Mouse (Mus musculus) adipocyte (in vitro differentiated cells): Measurements from ENCODE around the gene Eml4.

Experiments
- DNase-seq: peaks from one replicate; pipeline ENCODE4 v3.0.0-alpha.2; 2016; ENCODE audit warnings: low spot score

The Eml4 gene

GRCm38 (mm10) chr17:83499692-83500091, 149.0 kb downstream of the Eml4 start:
- no peak for DNase-seq

DNA sequence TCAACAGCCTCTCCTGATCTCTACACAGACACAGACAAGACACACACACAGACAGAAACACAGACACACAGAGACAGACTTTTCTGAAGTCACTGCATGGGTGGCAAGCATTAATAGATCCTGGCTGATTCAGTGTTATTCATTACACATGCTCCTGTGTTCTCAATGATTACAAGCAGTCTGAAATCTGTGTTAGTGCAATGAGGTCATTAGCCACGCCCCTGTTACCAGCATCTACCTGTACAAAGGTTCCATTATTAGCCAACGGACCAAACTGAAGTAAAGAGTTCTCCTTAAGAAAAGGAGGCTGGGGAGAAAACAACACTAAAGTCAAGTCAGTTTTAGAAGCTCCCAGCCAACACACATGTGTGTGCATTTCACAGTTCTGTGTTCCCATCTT, 153.0 kb downstream of the Eml4 start:
- DNase-seq: no peak

GRCm38 (mm10) chr17:83512130-83512529, 161.4 kb downstream of the Eml4 start:
- no peak for DNase-seq

GRCm38 (mm10) chr17:83513655-83514212, 163.0 kb downstream of the Eml4 start:
- DNase-seq: no peak

GRCm38 (mm10) chr17:83514213-83514701, 163.5 kb downstream of the Eml4 start:
- peak; percentile 96 for DNase-seq

DNA sequence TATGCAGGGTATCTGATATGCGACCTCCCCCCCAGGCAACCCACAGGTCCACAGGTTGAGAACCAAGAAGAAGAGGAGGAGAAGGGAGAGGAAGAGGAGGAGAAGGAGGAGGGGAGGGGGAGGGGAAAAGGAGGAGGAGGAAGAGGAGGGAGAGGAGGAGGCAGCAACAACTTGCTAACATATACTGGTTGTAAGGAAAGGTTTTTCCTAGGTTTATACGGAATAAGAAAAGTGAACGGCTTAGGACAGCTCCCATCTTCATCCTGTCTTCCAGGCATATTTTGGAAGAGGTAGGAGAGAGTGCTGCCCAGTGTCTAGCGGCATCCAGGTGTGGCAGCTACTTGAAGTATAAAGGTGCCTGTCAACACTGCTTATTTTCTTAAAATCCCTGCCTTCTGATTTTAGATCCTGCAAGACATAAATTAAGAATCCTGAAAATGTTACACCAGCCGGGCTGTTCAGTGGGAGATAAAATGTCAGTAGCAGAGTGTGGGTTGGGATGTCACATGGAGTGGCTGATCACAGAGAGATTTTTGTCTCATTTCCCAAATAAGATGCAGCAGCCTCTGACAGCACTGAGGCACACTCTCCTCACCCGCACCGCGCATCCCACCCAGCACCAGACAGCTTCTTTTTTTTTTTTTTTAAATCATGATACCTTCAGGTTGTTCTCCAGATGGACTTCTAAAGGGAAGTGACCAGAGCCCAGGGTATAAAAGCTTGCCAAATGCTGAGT, 166.7 kb downstream of the Eml4 start, which contains the start of gene Cox7a2l:
Cox7a2l (minus strand) TSS at position 51 of the 736 bp plus-strand sequence.
- no peak for DNase-seq

DNA sequence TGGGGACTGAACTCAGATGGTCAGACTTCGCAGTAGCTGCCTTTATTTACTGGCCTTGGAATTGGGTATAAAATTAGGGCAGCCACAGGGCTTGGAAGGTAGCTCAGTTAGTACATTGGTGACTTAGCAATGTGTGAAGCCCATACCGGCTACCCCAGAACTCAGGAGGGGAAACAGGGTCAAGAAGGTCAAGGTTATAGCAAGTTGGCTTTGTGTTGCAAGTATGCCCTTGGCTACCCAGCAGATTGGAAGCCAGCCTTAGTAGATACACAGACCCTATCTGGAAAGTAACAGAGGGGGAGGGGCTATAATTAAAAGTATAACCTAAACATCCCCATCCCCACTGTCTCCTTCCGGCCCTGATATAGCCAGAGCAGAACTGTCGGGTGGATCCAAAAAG, 171.2 kb downstream of the Eml4 start:
- DNase-seq: no peak

DNA sequence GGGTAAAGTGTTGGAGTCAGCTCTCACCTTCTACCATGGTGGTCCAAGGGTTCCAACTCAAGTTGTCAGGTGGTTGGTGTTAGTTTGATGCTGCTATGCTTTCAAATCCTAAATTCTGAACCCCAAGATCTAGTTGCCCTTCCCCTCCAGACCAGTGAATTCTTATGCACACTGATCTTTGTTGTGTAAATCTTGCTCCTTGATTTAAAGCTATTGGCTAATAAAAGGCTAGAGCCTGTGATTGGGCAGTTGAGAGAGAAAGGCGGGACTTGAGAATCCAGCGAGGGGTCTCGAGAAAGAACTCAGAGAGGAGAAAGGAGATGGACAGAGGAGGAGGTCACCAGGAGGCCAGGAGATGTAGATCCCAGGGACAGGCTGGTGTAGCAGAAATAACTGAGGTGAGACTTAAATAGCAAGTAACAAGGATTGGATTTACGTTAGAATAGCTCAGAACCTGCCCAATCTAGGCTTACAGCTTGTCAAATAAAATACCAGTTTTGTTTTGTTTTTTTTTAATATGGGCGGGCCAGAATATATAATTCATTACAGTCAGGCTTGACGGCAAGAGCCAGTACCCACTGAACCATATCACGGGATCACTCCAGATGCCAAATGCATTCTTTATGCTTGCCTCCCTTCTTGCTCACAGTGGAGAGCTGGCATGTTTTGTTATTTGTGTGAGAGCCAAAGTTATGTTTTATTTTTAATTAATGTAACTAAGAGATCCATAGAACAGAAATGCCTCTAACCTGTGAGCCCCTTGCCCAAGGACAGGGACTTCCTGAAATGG, 172.1 kb downstream of the Eml4 start:
- DNase-seq: no peak

DNA sequence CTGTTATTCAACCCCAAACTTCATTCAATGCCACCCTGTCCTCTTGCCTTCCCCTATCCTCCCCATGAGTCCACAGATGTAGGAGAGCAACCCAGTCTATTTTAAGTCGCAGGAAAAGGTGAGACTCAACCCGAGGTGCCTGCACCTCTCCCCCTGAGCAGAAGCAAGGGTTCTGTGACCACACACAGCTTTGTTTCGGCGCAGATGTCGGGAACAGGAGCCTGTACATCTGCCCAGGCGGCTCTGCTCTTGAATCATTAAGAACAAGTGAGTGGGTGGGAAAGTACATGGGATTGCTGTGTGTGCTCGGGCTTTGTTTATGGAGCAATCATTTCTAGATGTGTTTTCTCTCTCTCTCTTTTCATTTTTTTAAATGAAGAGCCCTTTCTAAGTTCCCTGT, 174.0 kb downstream of the Eml4 start:
- DNase-seq: no peak

GRCm38 (mm10) chr17:83525596-83525995, 174.9 kb downstream of the Eml4 start:
- no peak for DNase-seq

DNA sequence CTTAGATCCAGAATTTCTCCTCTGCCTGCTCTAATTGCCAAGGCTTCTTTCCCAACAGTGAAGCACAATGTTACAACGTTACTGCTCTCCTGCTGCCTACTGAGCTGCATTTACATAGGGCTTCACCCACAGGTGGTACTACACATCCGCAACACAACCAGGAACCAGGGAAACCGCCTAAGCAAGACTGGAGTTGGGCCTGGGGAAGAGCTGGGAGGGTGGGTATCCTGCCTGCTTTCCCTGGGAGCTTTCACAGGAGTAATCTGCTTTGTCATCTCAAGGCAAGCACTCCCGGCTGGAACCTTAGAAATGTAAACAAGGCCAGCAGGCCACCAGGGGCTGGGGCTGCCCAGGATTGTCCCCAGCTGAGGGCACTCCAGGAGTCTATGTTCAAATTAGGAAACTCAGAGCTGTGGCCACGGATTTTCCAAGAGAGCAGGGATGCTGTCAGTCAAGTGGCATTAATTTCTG, 175.4 kb downstream of the Eml4 start:
- no peak for DNase-seq

DNA sequence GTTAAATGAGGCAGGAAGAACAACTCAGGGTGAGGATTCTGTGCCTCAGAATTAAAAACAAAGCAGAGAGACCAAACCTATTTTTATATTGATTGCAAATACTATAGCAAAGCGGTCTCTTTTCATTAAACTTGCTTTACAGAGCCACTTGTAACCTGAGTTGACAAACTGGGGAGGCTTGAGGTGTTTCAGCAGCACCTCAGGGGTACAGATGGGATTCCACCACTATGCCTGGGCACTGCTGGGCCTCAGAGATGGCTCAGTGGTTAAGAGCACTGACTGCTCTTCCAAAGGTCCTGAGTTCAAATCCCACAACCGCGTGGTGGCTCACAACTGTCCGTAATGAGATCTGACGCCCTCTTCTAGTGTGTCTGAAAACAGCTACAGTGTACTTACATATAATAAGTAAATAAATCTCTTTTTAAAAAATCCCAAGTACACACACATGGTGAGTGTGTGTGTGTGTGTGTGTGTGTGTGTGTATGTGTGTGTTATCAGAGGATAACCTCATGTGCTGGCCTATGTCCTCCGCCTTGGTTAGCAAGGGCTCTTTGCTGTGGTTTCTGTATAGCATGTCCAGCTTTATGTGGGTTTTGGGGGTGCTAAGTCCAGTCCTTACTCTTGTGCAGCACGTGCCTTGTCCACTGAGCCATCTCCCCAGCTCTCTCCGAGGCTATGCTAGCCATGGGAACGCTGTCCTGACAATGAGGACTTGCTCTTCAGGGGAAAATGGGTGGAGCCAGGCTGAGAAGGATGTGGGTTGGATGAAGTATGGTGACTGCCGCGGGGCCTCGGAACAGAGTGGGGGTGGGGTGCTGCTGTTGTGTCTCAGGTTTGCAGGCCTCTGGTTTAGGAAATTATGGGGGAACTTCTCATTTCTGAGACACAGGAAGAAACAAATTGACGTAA, 176.1 kb downstream of the Eml4 start:
- DNase-seq: no peak

DNA sequence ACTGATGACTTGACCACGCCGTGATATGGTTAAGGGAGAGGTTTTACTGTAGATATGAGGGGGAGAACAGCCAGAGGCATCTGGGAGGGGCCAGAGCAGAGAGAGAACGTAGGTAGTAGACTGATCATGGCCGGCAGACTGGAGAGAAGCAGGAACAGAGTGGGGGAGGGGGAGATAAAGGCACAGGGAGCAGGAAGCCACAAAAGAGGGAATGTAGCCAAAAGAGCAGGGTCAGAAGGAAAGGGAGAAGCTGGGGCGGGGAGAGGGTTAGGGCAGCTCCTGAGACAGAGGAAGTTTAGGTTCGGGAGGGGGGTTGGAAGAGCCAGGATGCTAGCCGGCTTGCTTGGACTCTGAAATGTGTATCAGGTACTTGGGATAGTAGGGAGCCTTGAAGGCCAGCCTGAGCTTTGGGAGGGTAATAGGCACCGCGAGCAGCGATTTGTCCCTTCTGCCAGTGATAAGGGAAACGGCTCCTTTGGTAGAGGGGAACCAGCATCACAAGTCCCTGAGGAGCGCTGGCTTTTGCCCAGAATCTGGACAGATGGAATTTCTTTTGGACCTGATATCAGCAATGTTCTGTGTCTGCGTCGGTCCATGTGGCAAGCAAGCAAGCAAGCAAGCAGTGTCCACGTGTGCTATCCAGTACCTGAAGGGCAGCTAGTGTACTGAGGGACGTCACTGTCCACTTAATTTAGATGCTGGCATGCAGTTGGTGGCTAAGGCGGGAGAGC, 177.1 kb downstream of the Eml4 start:
- no peak for DNase-seq
